In genomic region chr9:105484338-105485084, GRCm38 (mm10) we compare ENCODE assay signal across 9 mouse cellular contexts. TPM values are rescaled to one million over a fixed set of nuclear protein-coding genes. Genes with fewer than 3 reads are reported as not detected.
A peak's percentile ranks its signal among the peaks of the same experiment; 100 is the strongest.
DNase-seq lines count a peak whose midpoint lies in the region; ATAC-seq and TF ChIP-seq lines count a peak whose summit lies in the region.
"Had no signal": no experiment of that assay in that cellular context is flagged by ENCODE, and none has a peak within 500 bp of the region (broad histone marks: within the 10 kb centered on the region; RNA-seq: fewer than 3 reads in every experiment).

No protein-coding gene starts in this region.

- no peaks in the 10 kb centered on the region for H3K9me3 ChIP-seq in forebrain, embryonic 15.5 days
- H3K9me3 ChIP-seq in forebrain, embryonic 13.5 days (replicated peaks) = no peaks in the 10 kb centered on the region
- no peaks in the 10 kb centered on the region for H3K9me3 ChIP-seq in liver, postnatal 0 days (ENCODE audit: low read length)
- H3K9me3 ChIP-seq: lung, embryonic 15.5 days had no signal

- no peak overlapping the region for H3K9ac ChIP-seq in forebrain, embryonic 15.5 days (replicated peaks)
- no peak overlapping the region for H3K9ac ChIP-seq in forebrain, embryonic 13.5 days
- H3K9ac ChIP-seq in liver, postnatal 0 days (replicated peaks) = no peak overlapping the region
- H3K9ac ChIP-seq: lung, embryonic 15.5 days had no signal

- H3K27me3 ChIP-seq in forebrain, embryonic 15.5 days = no peaks in the 10 kb centered on the region
- no peaks in the 10 kb centered on the region for H3K27me3 ChIP-seq in forebrain, embryonic 13.5 days
- H3K27me3 ChIP-seq in liver, postnatal 0 days (ENCODE audit: insufficient read depth, low read length) = no peaks in the 10 kb centered on the region
- H3K27me3 ChIP-seq: lung, embryonic 15.5 days had no signal

- DNase-seq in A20 (ENCODE audit: low read depth, low spot score) = peak; percentile 66
- DNase-seq in gastrocnemius, postnatal 14 days = peak; percentile 44
- no peak for DNase-seq in liver, postnatal 0 days
- DNase-seq in B cell, adult 2 months = no peak
- no peak for DNase-seq in frontal cortex, postnatal 14 days (ENCODE audit: low spot score in 2 of 2)
- no peak for DNase-seq in layer of hippocampus, adult 8-10 months (ENCODE audit: low spot score in 2 of 2)

- no peak for TF ChIP-seq CTCF in liver, postnatal 0 days (IDR thresholded peaks at IDR 0.05; ENCODE audit: low read depth)

- ATAC-seq in forebrain, embryonic 15.5 days (replicated peaks) = 0 out of 2 replicates have a peak, but pooled peaks have one; percentile 51
- no peak for ATAC-seq in forebrain, embryonic 13.5 days
- ATAC-seq in liver, postnatal 0 days = peak; percentile 90

- H3K4me3 ChIP-seq in forebrain, embryonic 15.5 days = no peak overlapping the region
- H3K4me3 ChIP-seq in forebrain, embryonic 13.5 days = no peak overlapping the region
- H3K4me3 ChIP-seq in liver, postnatal 0 days (ENCODE audit: low read depth, low read length) = no peak overlapping the region
- H3K4me3 ChIP-seq: lung, embryonic 15.5 days had no signal

- intact Hi-C loops in gastrocnemius, postnatal 14 days (cut with DNase I; ENCODE audit: low total_unique reads) = no loop called here

- H3K27ac ChIP-seq in forebrain, embryonic 15.5 days (replicated peaks) = peak overlapping the region; percentile 31; the same call in 1 of the 2 replicates
- H3K27ac ChIP-seq in forebrain, embryonic 13.5 days = no peak overlapping the region; the same call in 1 of the 2 replicates
- peak overlapping the region; percentile 19 for H3K27ac ChIP-seq in liver, postnatal 0 days (ENCODE audit: low read depth)
- H3K27ac ChIP-seq: lung, embryonic 15.5 days had no signal

- no peaks in the 10 kb centered on the region for H3K36me3 ChIP-seq in forebrain, embryonic 15.5 days
- H3K36me3 ChIP-seq in forebrain, embryonic 13.5 days (ENCODE audit: poor library complexity, severe bottlenecking) = peaks cover 4% of the 10 kb centered on the region; the same call in 1 of the 2 replicates
- no peaks in the 10 kb centered on the region for H3K36me3 ChIP-seq in liver, postnatal 0 days (replicated peaks; ENCODE audit: insufficient read depth, low read length)
- H3K36me3 ChIP-seq: lung, embryonic 15.5 days had no signal

- WGBS in forebrain, embryonic 15.5 days = 77% methylated on average over 5 of the region's 5 CpGs
- 77% methylated on average over 5 of the region's 5 CpGs for WGBS in forebrain, embryonic 13.5 days
- 43% methylated on average over 5 of the region's 5 CpGs for WGBS in liver, postnatal 0 days (ENCODE audit: insufficient replicate concordance)

- TF ChIP-seq EP300 in liver, postnatal 0 days (IDR thresholded peaks at IDR 0.05; ENCODE audit: low read depth) = peak; percentile 63

- H3K4me2 ChIP-seq in forebrain, embryonic 15.5 days (replicated peaks) = no peak overlapping the region
- no peak overlapping the region for H3K4me2 ChIP-seq in forebrain, embryonic 13.5 days
- H3K4me2 ChIP-seq in liver, postnatal 0 days (ENCODE audit: low read depth, low read length) = peak overlapping the region; percentile 10; the same call in 1 of the 2 replicates
- H3K4me2 ChIP-seq: lung, embryonic 15.5 days had no signal

- H3K4me1 ChIP-seq in forebrain, embryonic 15.5 days = peaks cover 10% of the 10 kb centered on the region
- peaks cover 23% of the 10 kb centered on the region for H3K4me1 ChIP-seq in forebrain, embryonic 13.5 days
- peaks cover 8% of the 10 kb centered on the region; the same call in 1 of the 2 replicates for H3K4me1 ChIP-seq in liver, postnatal 0 days (ENCODE audit: insufficient read depth)

RNA-seq across cellular contexts. Expression of gene Atp2c1, which starts 42.6 kb away (rescaled TPM):
- 91.8 and 95.0 TPM in 2 replicates for polyA plus RNA-seq in forebrain, embryonic 15.5 days (2015; fragmentation: Nextera tagmentation; extraction: Ambion mirVana)
- polyA plus RNA-seq in forebrain, embryonic 13.5 days (2015; fragmentation: Nextera tagmentation; extraction: Ambion mirVana) = 66.1 and 66.8 TPM in 2 replicates
- 10 to 100 TPM; 28.5 to 29.0 TPM for total RNA-seq in gastrocnemius, postnatal 14 days (2021)
- polyA plus RNA-seq in liver, postnatal 0 days (2015; fragmentation: Nextera tagmentation; extraction: Ambion mirVana) = 15.9 and 17.1 TPM in 2 replicates
- 100 to 1,000 TPM; 215 to 254 (median 238) TPM for total RNA-seq in layer of hippocampus, adult 8-10 months (2022)

Comparison
In these comparisons a context has a peak if more than half of its experiments do, and no peak if none do; other contexts are left out.
1. DNase-seq: peak in A20 (single experiment) and gastrocnemius, postnatal 14 days (single experiment); none in liver, postnatal 0 days (single experiment), B cell, adult 2 months (0 of 2), frontal cortex, postnatal 14 days (0 of 2) and layer of hippocampus, adult 8-10 months (0 of 2).